Mouse (Mus musculus): ENCODE measurements at regions not wholly inside any gene's neighbourhood (a gene's known extent, or its start where the extent isn't known, plus 50 kb on each side); places are given as distances from the start of the nearest gene placed in this dataset.

DNA sequence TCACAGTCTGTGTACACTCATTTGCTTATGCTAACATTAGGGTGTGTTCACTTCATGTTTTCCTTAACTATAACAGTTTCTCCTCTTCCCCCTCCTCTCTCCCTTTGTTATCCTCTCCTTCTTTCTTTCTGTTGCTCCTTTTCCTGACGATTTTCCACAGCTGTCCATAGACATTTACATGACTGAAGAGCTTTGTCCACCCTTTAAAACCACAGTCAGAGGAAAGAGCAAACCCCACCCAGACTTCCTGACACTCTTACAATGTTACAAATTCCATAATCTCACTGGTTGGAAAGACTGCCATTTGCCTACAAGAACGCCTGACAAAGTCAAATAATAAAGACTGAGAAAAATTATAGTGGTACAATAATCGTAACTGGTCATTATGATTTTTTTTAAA lies 60.3 kb upstream of the Hsfy2 start:
- TF ChIP-seq CTCF (IDR thresholded peaks at IDR 0.05; ENCODE audit: low read depth, low read length) (no peak), POLR2A (IDR thresholded peaks at IDR 0.05; ENCODE audit: insufficient read depth, low read length) (no peak), EP300 (IDR thresholded peaks at IDR 0.05; ENCODE audit: insufficient read depth, low read depth, low read length) (no peak; the same call in 1 of the 2 replicates)

Measured in ES-Bruce4 (cell line).